In genomic region chr9:119938496-119938895, GRCm38 (mm10) we compare ENCODE assay signal across 24 mouse cellular contexts. TPM values are rescaled to one million over a fixed set of nuclear protein-coding genes. Genes with fewer than 3 reads are reported as not detected.
DNase-seq lines count a peak whose midpoint lies in the region; ATAC-seq and TF ChIP-seq lines count a peak whose summit lies in the region.
"Had no signal": no experiment of that assay in that cellular context is flagged by ENCODE, and none has a peak within 500 bp of the region (broad histone marks: within the 10 kb centered on the region; RNA-seq: fewer than 3 reads in every experiment).

No protein-coding gene starts in this region.

- H3K4me3 ChIP-seq in testis, adult 2 months (ENCODE audit: control insufficient read depth, low read depth, low read length) = peak overlapping the region; percentile 92
- no peak overlapping the region for H3K4me3 ChIP-seq in limb, embryonic 12.5 days (replicated peaks)
- H3K4me3 ChIP-seq in liver, embryonic 12.5 days = no peak overlapping the region
- H3K4me3 ChIP-seq: heart, adult 2 months; left cerebral cortex, adult 2 months had no signal

- H3K36me3 ChIP-seq in testis, adult 2 months (ENCODE audit: control insufficient read depth, insufficient read depth, low read length) = no peaks in the 10 kb centered on the region
- no peaks in the 10 kb centered on the region for H3K36me3 ChIP-seq in limb, embryonic 12.5 days
- H3K36me3 ChIP-seq in liver, embryonic 12.5 days = peaks cover 8% of the 10 kb centered on the region
- H3K36me3 ChIP-seq: neural tube, embryonic 13.5 days had no signal

- ATAC-seq in limb, embryonic 12.5 days (ENCODE audit: insufficient number of reproducible peaks, insufficient read depth, low FRiP score, low TSS enrichment, low read depth) = no peak
- no peak for ATAC-seq in liver, embryonic 12.5 days

- H3K9me3 ChIP-seq in limb, embryonic 12.5 days = no peaks in the 10 kb centered on the region
- no peaks in the 10 kb centered on the region for H3K9me3 ChIP-seq in liver, embryonic 12.5 days (replicated peaks)
- H3K9me3 ChIP-seq: neural tube, embryonic 13.5 days had no signal

- no peaks in the 10 kb centered on the region for H3K27me3 ChIP-seq in testis, adult 2 months (ENCODE audit: control insufficient read depth, insufficient read depth, low read length)
- H3K27me3 ChIP-seq in limb, embryonic 12.5 days = no peaks in the 10 kb centered on the region
- H3K27me3 ChIP-seq in liver, embryonic 12.5 days (replicated peaks) = no peaks in the 10 kb centered on the region
- H3K27me3 ChIP-seq: neural tube, embryonic 13.5 days; Patski had no signal

- TF ChIP-seq POLR2A in testis, adult 2 months (IDR thresholded peaks at IDR 0.05; ENCODE audit: control insufficient read depth, low read depth, low read length) = no peak

- peaks cover 7% of the 10 kb centered on the region for H3K4me1 ChIP-seq in testis, adult 2 months (ENCODE audit: control insufficient read depth, insufficient read depth, low read length)
- peaks cover 50% of the 10 kb centered on the region for H3K4me1 ChIP-seq in limb, embryonic 12.5 days (replicated peaks)
- H3K4me1 ChIP-seq in liver, embryonic 12.5 days = peaks cover 33% of the 10 kb centered on the region

- no peak for DNase-seq in testis, postnatal 14 days (ENCODE audit: low spot score)
- DNase-seq in T-cell, adult 2 months (ENCODE audit: low spot score) = peak; percentile 80
- no peak for DNase-seq in lung, postnatal 25 days (ENCODE audit: low spot score)
- DNase-seq in layer of hippocampus, adult 8-10 months (ENCODE audit: low spot score in 2 of 2) = no peak
- DNase-seq: adrenal gland, postnatal 36 days; cerebellum, adult 11-12 months; cerebellum, postnatal 14 days; embryo, embryonic 11 days; gastrocnemius, postnatal 10 days; heart, adult 2 months; kidney, adult 11 months; kidney, postnatal 25 days; layer of hippocampus, adult 9-11 months; left cerebral cortex, postnatal 4 days; lung, adult 2 months; lung, postnatal 4 days; thymus, adult 18-20 months had no signal

- H3K4me2 ChIP-seq in limb, embryonic 12.5 days = no peak overlapping the region
- H3K4me2 ChIP-seq in liver, embryonic 12.5 days = no peak overlapping the region

- TF ChIP-seq CTCF in testis, adult 2 months (IDR thresholded peaks at IDR 0.05; ENCODE audit: control insufficient read depth, insufficient read depth, insufficient replicate concordance, low read depth, low read length) = no peak

- 71% methylated on average over 4 of the region's 4 CpGs for WGBS in limb, embryonic 12.5 days
- WGBS in liver, embryonic 12.5 days (ENCODE audit: insufficient replicate concordance) = 43% methylated on average over 4 of the region's 4 CpGs

- H3K9ac ChIP-seq in limb, embryonic 12.5 days (replicated peaks) = peak overlapping the region; percentile 5; the same call in 1 of the 2 replicates
- H3K9ac ChIP-seq in liver, embryonic 12.5 days = no peak overlapping the region

- H3K27ac ChIP-seq in testis, adult 2 months (ENCODE audit: control insufficient read depth, insufficient read depth, low read depth, low read length) = no peak overlapping the region
- H3K27ac ChIP-seq in limb, embryonic 12.5 days = no peak overlapping the region
- no peak overlapping the region for H3K27ac ChIP-seq in liver, embryonic 12.5 days
- H3K27ac ChIP-seq: heart, adult 2 months; left cerebral cortex, adult 2 months; neural tube, embryonic 13.5 days had no signal

RNA-seq across cellular contexts. Expression of gene Ttc21a, which starts 1.1 kb away (rescaled TPM):
- polyA plus RNA-seq in testis, adult 2 months (2012; rRNA removed) = 66.1 and 68.7 TPM in 2 replicates
- polyA plus RNA-seq in limb, embryonic 12.5 days (2016; fragmentation: Nextera tagmentation; extraction: Ambion mirVana) = 0.31 and 0.44 TPM in 2 replicates
- 1 to 10 TPM; 1.2 to 2.8 (median 1.4) TPM for total RNA-seq in layer of hippocampus, adult 8-10 months (2022)
- polyA plus RNA-seq in liver, embryonic 12.5 days (2016; fragmentation: Nextera tagmentation; extraction: Ambion mirVana) = 0.06 and 0.07 TPM in 2 replicates
- total RNA-seq: heart, adult 2 months had no signal
- polyA plus RNA-seq: small intestine, adult 2 months had no signal

RNA-seq across cellular contexts. Expression of gene Gorasp1, which starts 1.1 kb away (rescaled TPM):
- 11.5 and 14.1 TPM in 2 replicates for polyA plus RNA-seq in testis, adult 2 months (2012; rRNA removed)
- polyA plus RNA-seq in limb, embryonic 12.5 days (2016; fragmentation: Nextera tagmentation; extraction: Ambion mirVana) = 29.7 and 30.8 TPM in 2 replicates
- 10 to 100 TPM; 30.5 to 35.7 (median 34.1) TPM for total RNA-seq in layer of hippocampus, adult 8-10 months (2022)
- 14.9 and 15.9 TPM in 2 replicates for polyA plus RNA-seq in liver, embryonic 12.5 days (2016; fragmentation: Nextera tagmentation; extraction: Ambion mirVana)

RNA-seq across cellular contexts. Expression of gene Wdr48, which starts 43.8 kb away (rescaled TPM):
- polyA plus RNA-seq in testis, adult 2 months (2012; rRNA removed) = 346 and 472 TPM in 2 replicates
- 63.7 and 66.2 TPM in 2 replicates for polyA plus RNA-seq in limb, embryonic 12.5 days (2016; fragmentation: Nextera tagmentation; extraction: Ambion mirVana)
- total RNA-seq in layer of hippocampus, adult 8-10 months (2022) = 10 to 100 TPM; 64.3 to 81.2 (median 74.6) TPM
- polyA plus RNA-seq in liver, embryonic 12.5 days (2016; fragmentation: Nextera tagmentation; extraction: Ambion mirVana) = 32.9 and 33.7 TPM in 2 replicates

RNA-seq across cellular contexts. Expression of gene Csrnp1, which starts 46.0 kb away (rescaled TPM):
- polyA plus RNA-seq in testis, adult 2 months (2012; rRNA removed) = 99.8 and 99.9 TPM in 2 replicates
- polyA plus RNA-seq in limb, embryonic 12.5 days (2016; fragmentation: Nextera tagmentation; extraction: Ambion mirVana) = 4.6 and 4.8 TPM in 2 replicates
- 10 to 100 TPM; 12.1 to 24.1 (median 14.6) TPM for total RNA-seq in layer of hippocampus, adult 8-10 months (2022)
- 1.5 and 1.9 TPM in 2 replicates for polyA plus RNA-seq in liver, embryonic 12.5 days (2016; fragmentation: Nextera tagmentation; extraction: Ambion mirVana)

Comparison
In these comparisons a context has a peak if more than half of its experiments do, and no peak if none do; other contexts are left out.
1. RNA of gene Ttc21a, which starts 1.1 kb away (polyA plus RNA-seq): 66.1 to 68.7 TPM in testis, adult 2 months; 0.31 to 0.44 TPM in limb, embryonic 12.5 days and 0.06 to 0.07 TPM in liver, embryonic 12.5 days; every median in the first group is over 10 times any median in the second.